Mouse (Mus musculus): ENCODE measurements around the gene 2900026A02Rik. TPM values are rescaled to one million over a fixed set of nuclear protein-coding genes. Genes with fewer than 3 reads are reported as not detected.

Gene 2900026A02Rik
- polyA plus RNA-seq, 1 experiment from 2014 or later, result 4.5 TPM

- H3K4me3 ChIP-seq, result no peak overlapping the region
- 67% methylated on average over 22 of the region's 22 CpGs for WGBS
- no peaks in the 10 kb centered on the region for H3K9me3 ChIP-seq
- H3K27ac ChIP-seq, result peak overlapping the region; percentile 81
- no peak for DNase-seq (ENCODE audit: extremely low spot score, low spot score)
- H3K4me1 ChIP-seq, result peaks cover 68% of the 10 kb centered on the region
- no peaks in the 10 kb centered on the region for H3K36me3 ChIP-seq (replicated peaks)
- H3K27me3 ChIP-seq (ENCODE audit: poor library complexity, severe bottlenecking), result no peaks in the 10 kb centered on the region
These were observed 68.2 kb downstream of the 2900026A02Rik start for GRCm38 (mm10) chr5:113152663-113153507.

DNA sequence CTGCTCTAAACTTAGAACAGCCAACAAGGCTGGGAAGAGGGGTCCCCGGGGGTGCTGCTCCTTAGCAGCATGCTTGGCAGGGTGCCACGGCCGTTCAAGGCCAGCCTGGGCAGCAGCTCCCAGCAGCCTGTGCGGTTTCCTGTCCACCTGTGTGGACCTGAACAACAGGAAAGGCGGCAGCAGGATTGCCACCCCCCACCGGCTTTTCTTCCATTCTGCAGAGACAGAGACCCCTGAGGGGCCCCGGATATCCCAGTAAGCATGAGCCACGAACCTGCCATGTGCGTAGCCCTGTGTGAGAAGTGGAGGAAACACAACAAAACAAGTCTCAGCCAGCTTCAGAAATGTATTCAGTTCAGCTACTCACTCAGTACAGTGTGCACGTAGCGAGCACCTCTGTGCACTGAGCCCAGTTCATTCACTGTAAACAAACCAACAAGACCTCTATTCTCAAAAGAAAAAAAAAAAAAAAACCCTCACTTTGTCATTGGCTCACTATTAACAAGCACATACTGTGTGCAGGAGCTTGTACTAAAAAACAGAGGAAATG, 69.4 kb downstream of the 2900026A02Rik start:
- Histone ChIP-seq H3K4me3 (no peak overlapping the region), H3K36me3 (replicated peaks) (no peaks in the 10 kb centered on the region), H3K4me1 (peaks cover 65% of the 10 kb centered on the region), H3K27ac (peak overlapping the region; percentile 81), H3K27me3 (ENCODE audit: poor library complexity, severe bottlenecking) (no peaks in the 10 kb centered on the region), H3K9me3 (no peaks in the 10 kb centered on the region)
- WGBS, result 68% methylated on average over 11 of the region's 11 CpGs
- DNase-seq (ENCODE audit: extremely low spot score, low spot score), result no peak

- Histone ChIP-seq H3K36me3 (replicated peaks) (no peaks in the 10 kb centered on the region), H3K9me3 (no peaks in the 10 kb centered on the region), H3K4me1 (peaks cover 65% of the 10 kb centered on the region), H3K27ac (peak overlapping the region; percentile 81), H3K4me3 (no peak overlapping the region), H3K27me3 (ENCODE audit: poor library complexity, severe bottlenecking) (no peaks in the 10 kb centered on the region)
- no peak for DNase-seq (ENCODE audit: extremely low spot score, low spot score)
- 70% methylated on average over 9 of the region's 9 CpGs for WGBS
These were observed 70.0 kb downstream of the 2900026A02Rik start for GRCm38 (mm10) chr5:113150871-113151553.

GRCm38 (mm10) chr5:113149052-113149451, 72.0 kb downstream of the 2900026A02Rik start:
- H3K36me3 ChIP-seq (replicated peaks), result no peaks in the 10 kb centered on the region
- no peaks in the 10 kb centered on the region for H3K27me3 ChIP-seq (ENCODE audit: poor library complexity, severe bottlenecking)
- 89% methylated on average over 7 of the region's 7 CpGs for WGBS
- peaks cover 62% of the 10 kb centered on the region for H3K4me1 ChIP-seq
- H3K4me3 ChIP-seq, result no peak overlapping the region
- no peak for DNase-seq (ENCODE audit: extremely low spot score, low spot score)
- peak overlapping the region; percentile 63 for H3K27ac ChIP-seq
- no peaks in the 10 kb centered on the region for H3K9me3 ChIP-seq

GRCm38 (mm10) chr5:113147994-113148471, 73.0 kb downstream of the 2900026A02Rik start:
- Histone ChIP-seq H3K4me1 (peaks cover 52% of the 10 kb centered on the region), H3K9me3 (no peaks in the 10 kb centered on the region), H3K4me3 (no peak overlapping the region), H3K27ac (peak overlapping the region; percentile 63), H3K27me3 (ENCODE audit: poor library complexity, severe bottlenecking) (no peaks in the 10 kb centered on the region), H3K36me3 (replicated peaks) (no peaks in the 10 kb centered on the region)
- 89% methylated on average over 13 of the region's 13 CpGs for WGBS
- DNase-seq (ENCODE audit: extremely low spot score, low spot score), result no peak

- H3K9me3 ChIP-seq, result no peaks in the 10 kb centered on the region
- 93% methylated on average over 2 of the region's 2 CpGs for WGBS
- H3K36me3 ChIP-seq (replicated peaks), result no peaks in the 10 kb centered on the region
- no peak overlapping the region for H3K4me3 ChIP-seq
- no peak overlapping the region for H3K27ac ChIP-seq
- peaks cover 38% of the 10 kb centered on the region for H3K4me1 ChIP-seq
- no peaks in the 10 kb centered on the region for H3K27me3 ChIP-seq (ENCODE audit: poor library complexity, severe bottlenecking)
- DNase-seq (ENCODE audit: extremely low spot score, low spot score), result no peak
These were observed 74.4 kb downstream of the 2900026A02Rik start for GRCm38 (mm10) chr5:113146656-113147055.

- WGBS, result 75% methylated on average over 9 of the region's 9 CpGs
- H3K4me3 ChIP-seq, result no peak overlapping the region
- H3K36me3 ChIP-seq (replicated peaks), result no peaks in the 10 kb centered on the region
- peak overlapping the region; percentile 73 for H3K27ac ChIP-seq
- H3K9me3 ChIP-seq, result peaks cover 5% of the 10 kb centered on the region; the same call in 1 of the 2 replicates
- no peak for DNase-seq (ENCODE audit: extremely low spot score, low spot score)
- peaks cover 27% of the 10 kb centered on the region for H3K4me1 ChIP-seq
- peaks cover 4% of the 10 kb centered on the region; the same call in 1 of the 2 replicates for H3K27me3 ChIP-seq (ENCODE audit: poor library complexity, severe bottlenecking)
These were observed 75.9 kb downstream of the 2900026A02Rik start for GRCm38 (mm10) chr5:113145171-113145570.

DNA sequence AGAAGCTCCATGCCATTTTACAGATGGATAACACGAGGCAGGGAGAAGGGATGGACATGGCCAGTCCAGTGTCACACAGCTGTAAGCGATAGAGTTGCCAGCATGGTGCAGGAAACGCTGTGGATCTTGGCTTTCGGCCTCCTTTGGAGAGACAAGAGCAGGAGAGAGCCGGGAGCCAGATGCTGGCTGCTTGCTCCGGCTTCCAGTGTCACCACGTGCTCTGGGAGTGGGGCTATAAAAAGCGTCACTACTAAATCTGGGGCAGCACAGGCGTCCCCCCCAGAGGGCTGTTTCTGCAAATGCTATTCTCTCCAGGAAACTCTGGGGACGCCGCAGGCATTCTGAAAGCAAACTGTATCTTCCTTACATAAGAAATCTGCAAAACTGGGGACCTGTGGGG, 78.5 kb downstream of the 2900026A02Rik start:
- 80% methylated on average over 11 of the region's 11 CpGs for WGBS
- peaks cover 31% of the 10 kb centered on the region for H3K27me3 ChIP-seq (ENCODE audit: poor library complexity, severe bottlenecking)
- H3K27ac ChIP-seq, result no peak overlapping the region

DNA sequence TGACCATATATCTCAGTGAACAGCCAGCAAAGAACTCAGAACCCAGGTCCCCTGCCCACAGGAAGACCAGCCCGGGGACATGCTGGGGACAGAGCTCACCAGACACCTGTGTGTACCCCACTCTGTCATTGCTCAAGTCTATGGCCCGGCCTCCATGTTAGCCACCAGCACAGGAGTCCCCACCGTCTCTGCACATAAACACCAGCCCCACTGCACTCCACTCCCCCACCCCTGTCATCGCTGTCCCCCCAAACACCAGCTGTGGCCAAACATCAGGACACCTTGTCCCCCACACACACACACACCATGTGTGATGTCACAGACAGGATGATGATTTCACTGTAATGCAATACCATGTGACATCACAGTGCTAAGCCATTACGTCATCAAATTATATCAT, 79.0 kb downstream of the 2900026A02Rik start:
- Histone ChIP-seq H3K4me3 (no peak overlapping the region), H3K27me3 (ENCODE audit: poor library complexity, severe bottlenecking) (peaks cover 35% of the 10 kb centered on the region), H3K36me3 (replicated peaks) (no peaks in the 10 kb centered on the region), H3K27ac (no peak overlapping the region), H3K4me1 (peaks cover 37% of the 10 kb centered on the region), H3K9me3 (peaks cover 5% of the 10 kb centered on the region; the same call in 1 of the 2 replicates)
- no peak for DNase-seq (ENCODE audit: extremely low spot score, low spot score)
- WGBS, result 91% methylated on average over 5 of the region's 5 CpGs

More for the DNA sequence above, 78.5 kb downstream of the 2900026A02Rik start:
- Histone ChIP-seq H3K4me3 (no peak overlapping the region), H3K36me3 (replicated peaks) (no peaks in the 10 kb centered on the region), H3K4me1 (peaks cover 32% of the 10 kb centered on the region), H3K9me3 (peaks cover 5% of the 10 kb centered on the region; the same call in 1 of the 2 replicates)
- no peak for DNase-seq (ENCODE audit: extremely low spot score, low spot score)

GRCm38 (mm10) chr5:113140872-113141271, 80.2 kb downstream of the 2900026A02Rik start:
- H3K27me3 ChIP-seq (ENCODE audit: poor library complexity, severe bottlenecking), result peaks cover 47% of the 10 kb centered on the region
- H3K9me3 ChIP-seq, result peaks cover 5% of the 10 kb centered on the region; the same call in 1 of the 2 replicates
- 94% methylated on average over 5 of the region's 5 CpGs for WGBS
- no peaks in the 10 kb centered on the region for H3K36me3 ChIP-seq (replicated peaks)
- no peak overlapping the region for H3K4me3 ChIP-seq
- no peak for DNase-seq (ENCODE audit: extremely low spot score, low spot score)
- no peak overlapping the region for H3K27ac ChIP-seq
- H3K4me1 ChIP-seq, result peaks cover 48% of the 10 kb centered on the region

- 93% methylated on average over 3 of the region's 3 CpGs for WGBS
- Histone ChIP-seq H3K4me1 (peaks cover 48% of the 10 kb centered on the region), H3K9me3 (peaks cover 5% of the 10 kb centered on the region; the same call in 1 of the 2 replicates), H3K36me3 (replicated peaks) (no peaks in the 10 kb centered on the region), H3K27ac (no peak overlapping the region), H3K27me3 (ENCODE audit: poor library complexity, severe bottlenecking) (peaks cover 48% of the 10 kb centered on the region), H3K4me3 (no peak overlapping the region)
- DNase-seq (ENCODE audit: extremely low spot score, low spot score), result no peak
These were observed 81.0 kb downstream of the 2900026A02Rik start for GRCm38 (mm10) chr5:113140051-113140450.

GRCm38 (mm10) chr5:113139064-113139726, 81.8 kb downstream of the 2900026A02Rik start:
- H3K4me1 ChIP-seq, result peaks cover 53% of the 10 kb centered on the region
- H3K36me3 ChIP-seq (replicated peaks), result no peaks in the 10 kb centered on the region
- peaks cover 5% of the 10 kb centered on the region; the same call in 1 of the 2 replicates for H3K9me3 ChIP-seq
- H3K27me3 ChIP-seq (ENCODE audit: poor library complexity, severe bottlenecking), result peaks cover 48% of the 10 kb centered on the region
- 70% methylated on average over 7 of the region's 7 CpGs for WGBS
- DNase-seq (ENCODE audit: extremely low spot score, low spot score), result no peak
- peak overlapping the region; percentile 95 for H3K27ac ChIP-seq
- peak overlapping the region; percentile 59 for H3K4me3 ChIP-seq

Data from forebrain, embryonic 10.5 days (tissue).